Mouse (Mus musculus) Patski (cell line): ENCODE measurements at regions not wholly inside any gene's neighbourhood (a gene's known extent, or its start where the extent isn't known, plus 50 kb on each side); places are given as distances from the start of the nearest gene placed in this dataset.
A peak's percentile ranks its signal among the peaks of the same experiment; 100 is the strongest.

Experiments used
- ATAC-seq: fragments of 100-300 bp; one replicate; pipeline ENCODE4 v1.8.0; 2021
- CTCF ChIA-PET: fragments of 350-600 bp; sonication (Branson Sonifier 250); formaldehyde crosslinking; loops from one replicate; lab custom pipeline; 2022; ENCODE audit warnings: inconsistent platforms; lab: Charles Lee
- POLR2A ChIA-PET: fragments of 350-600 bp; sonication (Branson Sonifier 250); formaldehyde crosslinking; loops from one replicate; lab custom pipeline; 2022; ENCODE audit warnings: antibody characterized with exemption, inconsistent platforms; lab: Charles Lee
- DNase-seq: peaks from one replicate; pipeline ENCODE4 v3.0.0-alpha.2; 2011; ENCODE audit warnings: low read depth, low spot score
- H3K27me3 ChIP-seq: fragments of 371-371 bp; one replicate; pipeline ENCODE4 v1.5.1; 2021
- CTCF ChIP-seq: fragments of 100-300 bp; IDR thresholded peaks from one replicate; pipeline ENCODE4 v1.5.1; 2021
- in situ Hi-C: fragments of 300-500 bp; cut with MboI; formaldehyde crosslinking; loops from 3 replicates; pipeline ENCODE4 v1.11.1; 2018; ENCODE audit warnings: low pct_unique_long_range_greater_than_20kb, mixed read lengths

DNA sequence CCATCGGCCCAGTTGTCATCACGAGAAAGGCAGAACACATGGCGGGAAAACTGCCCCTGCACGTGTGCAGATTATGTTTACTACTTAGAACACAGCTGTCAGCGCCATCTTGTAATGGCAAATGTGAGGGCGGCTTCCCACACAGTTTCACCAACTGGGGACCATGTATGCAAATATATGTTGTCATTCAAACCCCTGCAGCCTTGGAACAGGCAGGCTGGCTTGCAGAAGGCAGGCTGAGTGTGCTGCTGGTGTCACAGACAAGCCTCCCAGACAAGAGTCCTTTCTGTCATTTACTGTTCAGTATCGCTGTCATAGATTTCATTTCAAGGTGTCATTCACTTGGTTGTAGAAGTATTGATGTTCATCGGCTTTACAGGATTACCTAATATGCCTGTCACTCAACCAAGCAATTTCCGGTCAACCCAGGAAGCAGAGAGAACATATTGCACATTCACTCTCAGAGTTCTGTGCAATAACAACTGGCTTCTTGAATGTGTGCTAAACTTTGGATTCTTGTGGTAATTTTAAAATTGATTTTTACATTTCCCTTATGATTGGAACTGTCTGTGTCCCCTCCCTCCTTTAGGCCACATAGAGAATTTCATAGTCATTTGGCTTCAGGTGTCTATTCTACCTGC lies 202.3 kb downstream of the Gm9733 start:
- ChIA-PET CTCF (interaction anchor here (1.4 kb wide), 1 partner anchor 59 kb away, joined by 4 read pairs; no protein-coding TSS in a partner anchor), POLR2A (no interaction called here)
- H3K27me3 ChIP-seq: no peaks in the 10 kb centered on the region
- ATAC-seq (no peak), DNase-seq (no peak)
- in situ Hi-C loops: no loop called here
- TF ChIP-seq CTCF: no peak

DNA sequence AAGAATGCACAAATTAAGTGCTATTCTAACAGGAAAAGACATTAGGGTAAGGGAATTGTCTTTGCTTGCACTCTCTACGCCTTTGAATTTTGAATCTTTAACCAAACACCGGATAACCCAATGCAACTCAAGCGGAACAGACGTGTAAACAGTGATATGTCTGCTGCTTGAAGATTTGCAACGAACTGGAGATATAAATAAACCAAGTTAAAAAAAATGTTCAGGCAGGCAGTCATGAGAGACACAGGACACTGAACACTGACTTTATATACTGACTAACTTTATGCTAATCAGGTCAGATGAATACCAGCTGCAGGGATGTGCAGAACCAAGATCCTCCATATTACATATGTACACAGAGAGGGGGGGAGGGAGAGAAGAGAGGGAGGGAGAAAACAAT lies 200.0 kb downstream of the Gm9733 start:
- DNase-seq (peak; percentile 38), ATAC-seq (peak; percentile 83)
- CTCF ChIA-PET: no interaction called here

DNA sequence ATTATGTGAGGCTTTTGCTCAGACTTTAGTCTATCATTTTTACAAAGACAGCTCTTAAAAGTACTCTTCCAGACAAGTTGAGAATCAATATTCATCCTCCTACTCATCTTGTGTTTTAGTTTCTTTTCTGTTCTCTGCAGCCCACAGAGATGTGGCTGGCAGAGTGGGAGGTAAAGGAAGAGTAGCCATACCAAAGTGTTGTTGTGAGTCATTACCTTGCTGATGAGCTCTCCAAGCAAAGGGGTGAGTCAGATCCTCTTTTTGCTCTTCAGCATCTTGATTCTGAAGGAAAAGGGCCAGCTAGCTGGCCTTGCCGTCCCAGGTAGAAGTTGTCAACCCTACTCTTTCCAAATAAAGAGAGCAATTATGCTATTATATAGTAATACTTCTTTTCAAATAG lies 192.6 kb downstream of the Gm9733 start:
- peak; percentile 98 for ATAC-seq
- peaks cover 4% of the 10 kb centered on the region for H3K27me3 ChIP-seq
- ChIA-PET POLR2A (interaction anchor here (1.1 kb wide), 1 partner anchor 19 kb away, joined by 3 read pairs; no protein-coding TSS in a partner anchor), CTCF (interaction anchor here (0.7 to 1.2 kb wide), 4 partner anchors 9 to 269 kb away, joined by 3 to 4 read pairs (median 4); no protein-coding TSS in a partner anchor)
- TF ChIP-seq CTCF: no peak
- in situ Hi-C loops: no loop called here
- DNase-seq: peak; percentile 22

More for the DNA sequence above, 200.0 kb downstream of the Gm9733 start:
- TF ChIP-seq CTCF: no peak
- in situ Hi-C loops: no loop called here
- POLR2A ChIA-PET: no interaction called here
- H3K27me3 ChIP-seq: no peaks in the 10 kb centered on the region

- in situ Hi-C loops: no loop called here
- DNase-seq (no peak), ATAC-seq (no peak)
- no peaks in the 10 kb centered on the region for H3K27me3 ChIP-seq
- no peak for TF ChIP-seq CTCF
- POLR2A ChIA-PET: no interaction called here
- CTCF ChIA-PET: interaction anchor here (1.7 kb wide), 1 partner anchor 12 kb away, joined by 9 read pairs; no protein-coding TSS in a partner anchor
Observed at GRCm38 (mm10) chr3:15153710-15154109, 178.4 kb downstream of the Gm9733 start.

- TF ChIP-seq CTCF: no peak
Observed at GRCm38 (mm10) chr3:15154153-15154552, 177.9 kb downstream of the Gm9733 start.

GRCm38 (mm10) chr3:15156681-15157080 lies 175.4 kb downstream of the Gm9733 start:
- ATAC-seq (no peak), DNase-seq (no peak)
- ChIA-PET CTCF (no interaction called here), POLR2A (no interaction called here)
- in situ Hi-C loops: no loop called here
- no peak for TF ChIP-seq CTCF
- no peaks in the 10 kb centered on the region for H3K27me3 ChIP-seq

More at GRCm38 (mm10) chr3:15154153-15154552, 177.9 kb downstream of the Gm9733 start:
- DNase-seq: no peak
- ATAC-seq: no peak
- CTCF ChIA-PET: interaction anchor here (1.7 kb wide), 1 partner anchor 11 kb away, joined by 9 read pairs; no protein-coding TSS in a partner anchor
- POLR2A ChIA-PET: no interaction called here
- no peaks in the 10 kb centered on the region for H3K27me3 ChIP-seq
- in situ Hi-C loops: no loop called here

DNA sequence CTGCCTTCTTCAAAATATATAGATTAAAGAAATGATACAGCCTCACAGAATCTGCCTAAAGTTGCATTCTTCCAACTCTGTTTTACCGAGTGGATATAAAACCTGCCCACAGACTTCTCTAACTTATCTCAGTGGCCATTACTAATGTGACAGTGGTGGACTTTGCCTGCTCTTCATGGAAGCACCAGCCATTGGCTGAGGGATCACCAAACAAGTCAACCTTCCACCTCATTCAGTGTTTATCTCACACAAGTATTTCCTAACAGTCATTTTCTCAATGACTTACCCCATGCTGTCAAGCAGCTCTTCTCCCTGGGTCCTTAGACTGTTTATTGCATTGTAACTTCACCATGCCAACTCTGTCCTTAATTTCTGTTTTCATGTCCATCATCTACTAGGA lies 174.3 kb downstream of the Gm9733 start:
- DNase-seq (no peak), ATAC-seq (no peak)
- in situ Hi-C loops: no loop called here
- no peaks in the 10 kb centered on the region for H3K27me3 ChIP-seq
- POLR2A ChIA-PET: no interaction called here
- TF ChIP-seq CTCF: no peak
- CTCF ChIA-PET: no interaction called here

GRCm38 (mm10) chr3:15158926-15159325 lies 173.2 kb downstream of the Gm9733 start:
- DNase-seq (peak; percentile 17), ATAC-seq (peak; percentile 47)
- in situ Hi-C loops: no loop called here

GRCm38 (mm10) chr3:15159965-15160714 lies 172.0 kb downstream of the Gm9733 start:
- CTCF ChIA-PET: no interaction called here
- in situ Hi-C loops: no loop called here
- DNase-seq: no peak
- TF ChIP-seq CTCF: no peak
- no peaks in the 10 kb centered on the region for H3K27me3 ChIP-seq
- ATAC-seq: no peak
- POLR2A ChIA-PET: interaction anchor here (0.6 kb wide), 1 partner anchor 1064 kb away, joined by 3 read pairs; no protein-coding TSS in a partner anchor

More at GRCm38 (mm10) chr3:15158926-15159325, 173.2 kb downstream of the Gm9733 start:
- ChIA-PET CTCF (interaction anchor here (0.7 to 1.0 kb wide), 4 partner anchors 10 to 36 kb away, joined by 3 read pairs; no protein-coding TSS in a partner anchor), POLR2A (interaction anchor here (1.0 kb wide), 1 partner anchor 20 kb away, joined by 3 read pairs; no protein-coding TSS in a partner anchor)
- H3K27me3 ChIP-seq: no peaks in the 10 kb centered on the region
- TF ChIP-seq CTCF: no peak

- POLR2A ChIA-PET: no interaction called here
- CTCF ChIA-PET: interaction anchor here (1.0 to 1.5 kb wide), 2 partner anchors 31 to 48 kb away, joined by 3 read pairs; no protein-coding TSS in a partner anchor
- TF ChIP-seq CTCF: no peak
- ATAC-seq (no peak), DNase-seq (no peak)
- in situ Hi-C loops: no loop called here
- no peaks in the 10 kb centered on the region for H3K27me3 ChIP-seq
Observed at GRCm38 (mm10) chr3:15175811-15176210, 156.3 kb downstream of the Gm9733 start.
